Mouse (Mus musculus) CH12.LX (cell line): ENCODE data around the gene Rpusd3. TPM values are rescaled to one million over a fixed set of nuclear protein-coding genes. Genes with fewer than 3 reads are reported as not detected.

ENCODE experiments used
- DNase-seq: peaks from one replicate; pipeline ENCODE4 v3.0.0-alpha.2; 2013; ENCODE audit errors: extremely low read depth
- H3K27ac ChIP-seq: 2 replicates; pipeline ENCODE4 v1.5.1; 2012; ENCODE audit warnings: low read depth, mild to moderate bottlenecking, control low read depth, moderate library complexity; ENCODE audit not compliant: insufficient read depth
- H3K27me3 ChIP-seq: replicated peaks from 2 replicates; pipeline ENCODE3; 2012; ENCODE audit warnings: inconsistent platforms
- H3K36me3 ChIP-seq, 2 experiments: replicated peaks in 1 of 2; 2 replicates each; pipeline versions ENCODE3 to v1.6.1; 2012; ENCODE audit warnings: inconsistent platforms in 1 of 2, low read length in 1 of 2, mild to moderate bottlenecking in 1 of 2, mixed read lengths in 1 of 2, moderate library complexity in 1 of 2; ENCODE audit not compliant: control insufficient read depth in 1 of 2, insufficient read depth in 1 of 2
- H3K4me1 ChIP-seq, 2 experiments: 2 replicates each; pipeline ENCODE4 v1.6.1; 2012; ENCODE audit warnings: inconsistent platforms in 1 of 2, moderate library complexity in 1 of 2; ENCODE audit not compliant: insufficient read depth in 2 of 2, control insufficient read depth in 1 of 2
- H3K4me2 ChIP-seq: 2 replicates; pipeline ENCODE4 v1.6.1; 2012; ENCODE audit warnings: low read depth, mild to moderate bottlenecking, control low read depth; ENCODE audit not compliant: poor library complexity, insufficient read depth, severe bottlenecking
- H3K4me3 ChIP-seq, 3 experiments: fragments of 150-350 bp in 1 of 3; sonication (generic) in 1 of 3; replicated peaks in 1 of 3; 2 replicates each; pipeline versions ENCODE3 to v1.5.1; 2011 to 2012; ENCODE audit warnings: low read depth in 2 of 3, low read length in 2 of 3, mild to moderate bottlenecking in 2 of 3, moderate library complexity in 2 of 3, control low read depth in 1 of 3, improper control_type of control experiment in 1 of 3, inconsistent platforms in 1 of 3, mixed read lengths in 1 of 3; ENCODE audit not compliant: poor library complexity in 1 of 3
- H3K79me2 ChIP-seq: replicated peaks from 2 replicates; pipeline ENCODE4 v1.6.1; 2012; ENCODE audit warnings: mild to moderate bottlenecking, moderate library complexity; ENCODE audit not compliant: control insufficient read depth, poor library complexity, insufficient read depth, severe bottlenecking; ENCODE audit errors: extremely low read depth
- H3K9ac ChIP-seq: 2 replicates; pipeline ENCODE4 v1.6.1; 2012; ENCODE audit warnings: low read depth, mild to moderate bottlenecking, control low read depth, moderate library complexity; ENCODE audit not compliant: insufficient read depth
- H3K9me3 ChIP-seq: replicated peaks from 2 replicates; pipeline ENCODE3; 2012; ENCODE audit warnings: low read length, inconsistent platforms, mixed read lengths
- CHD2 ChIP-seq: IDR thresholded peaks from 2 replicates; pipeline ENCODE4 v1.6.1; 2011; ENCODE audit warnings: low read length, improper control_type of control experiment
- CTCF ChIP-seq, 2 experiments: IDR thresholded peaks in 1 of 2; conservative IDR thresholded peaks in 1 of 2; 2 replicates each; pipeline ENCODE4 v1.5.1; 2011 to 2012; ENCODE audit warnings: low read depth in 2 of 2, low read length in 2 of 2, improper control_type of control experiment in 1 of 2, inconsistent platforms in 1 of 2, mild to moderate bottlenecking in 1 of 2, moderate library complexity in 1 of 2
- E2F4 ChIP-seq: IDR thresholded peaks from 2 replicates; pipeline ENCODE4 v1.6.1; 2011; ENCODE audit warnings: low read depth, low read length, improper control_type of control experiment; ENCODE audit not compliant: insufficient replicate concordance
- EP300 ChIP-seq: IDR thresholded peaks from 2 replicates; pipeline ENCODE4 v1.6.1; 2011; ENCODE audit warnings: low read length, improper control_type of control experiment
- ETS1 ChIP-seq: conservative IDR thresholded peaks from 2 replicates; pipeline ENCODE4 v1.6.1; 2012; ENCODE audit warnings: low read depth, mild to moderate bottlenecking, inconsistent platforms, low read length, improper control_type of control experiment, moderate library complexity
- GABPA ChIP-seq: IDR thresholded peaks from 2 replicates; pipeline ENCODE4 v1.6.1; 2012; ENCODE audit warnings: low read depth, low read length, improper control_type of control experiment, inconsistent platforms; ENCODE audit not compliant: insufficient replicate concordance
- HCFC1 ChIP-seq: IDR thresholded peaks from 2 replicates; pipeline ENCODE4 v1.6.1; 2012; ENCODE audit warnings: low read depth, mild to moderate bottlenecking, inconsistent platforms, low read length, improper control_type of control experiment
- MAX ChIP-seq: IDR thresholded peaks from 2 replicates; pipeline ENCODE4 v1.6.1; 2011; ENCODE audit warnings: low read length, improper control_type of control experiment
- MXI1 ChIP-seq: IDR thresholded peaks from 2 replicates; pipeline ENCODE4 v1.6.1; 2011; ENCODE audit warnings: mild to moderate bottlenecking, low read depth, low read length, improper control_type of control experiment
- MYC ChIP-seq: IDR thresholded peaks from 2 replicates; pipeline ENCODE4 v1.6.1; 2011; ENCODE audit warnings: low read depth, mild to moderate bottlenecking, improper control_type of control experiment, low read length
- NRF1 ChIP-seq: IDR thresholded peaks from 2 replicates; pipeline ENCODE4 v1.6.1; 2014; ENCODE audit warnings: low read depth, mild to moderate bottlenecking, inconsistent platforms, low read length, improper control_type of control experiment, moderate library complexity
- PAX5 ChIP-seq: IDR thresholded peaks from 2 replicates; pipeline ENCODE4 v1.6.1; 2012; ENCODE audit warnings: low read length, inconsistent platforms, mixed read lengths
- POLR2AphosphoS2 ChIP-seq: IDR thresholded peaks from 2 replicates; pipeline ENCODE4 v1.6.1; 2011; ENCODE audit warnings: low read depth, low read length, improper control_type of control experiment
- RCOR1 ChIP-seq: conservative IDR thresholded peaks from 2 replicates; pipeline ENCODE4 v1.6.1; 2012; ENCODE audit warnings: low read depth, mild to moderate bottlenecking, inconsistent platforms, low read length, improper control_type of control experiment
- SIN3A ChIP-seq: IDR thresholded peaks from 2 replicates; pipeline ENCODE4 v1.6.1; 2012; ENCODE audit warnings: low read length, improper control_type of control experiment, inconsistent platforms
- TBP ChIP-seq: conservative IDR thresholded peaks from 2 replicates; pipeline ENCODE4 v1.6.1; 2011; ENCODE audit warnings: low read depth, low read length, improper control_type of control experiment
- TCF12 ChIP-seq: IDR thresholded peaks from 2 replicates; pipeline ENCODE4 v1.6.1; 2014; ENCODE audit warnings: low read depth, mild to moderate bottlenecking, inconsistent platforms, low read length, improper control_type of control experiment
- USF1 ChIP-seq: IDR thresholded peaks from 2 replicates; pipeline ENCODE4 v1.6.1; 2014; ENCODE audit warnings: low read depth, mild to moderate bottlenecking, inconsistent platforms, low read length, improper control_type of control experiment
- USF2 ChIP-seq: conservative IDR thresholded peaks from 2 replicates; pipeline ENCODE4 v1.6.1; 2011; ENCODE audit warnings: low read depth, low read length, improper control_type of control experiment
- ZC3H11A ChIP-seq: IDR thresholded peaks from 2 replicates; pipeline ENCODE4 v1.6.1; 2012; ENCODE audit warnings: low read depth, mild to moderate bottlenecking, inconsistent platforms, low read length, improper control_type of control experiment
- dilution Hi-C: fragments of 300-500 bp; cut with MboI; formaldehyde crosslinking; loops from 2 replicates; pipeline ENCODE4 v1.14.3; 2020; ENCODE audit warnings: low sequenced_read_pairs; ENCODE audit not compliant: extremely low pct_unique_long_range_greater_than_20kb, extremely low pct_ligation_motif_present
- in situ Hi-C: fragments of 300-500 bp; cut with MboI; formaldehyde crosslinking; loops from 3 replicates; pipeline ENCODE4 v1.14.3; 2019; ENCODE audit warnings: low sequenced_read_pairs, low pct_ligation_motif_present, low pct_unique_long_range_greater_than_20kb, mixed read lengths
- polyA plus RNA-seq: library from polyadenylated mRNA; unstranded; fragments of >175 nt; gene quantifications from 2 replicates; pipeline ENCODE4 v1.2.1, GENCODE M21; 2012; ENCODE audit warnings: low read depth; ENCODE audit not compliant: insufficient read length
- total RNA-seq, 2 experiments: library from RNA; depleted of rRNA; stranded (reverse); fragments of 300-350 nt in 1 of 2; fragments of >200 nt in 1 of 2; gene quantifications; 2 replicates each; pipeline ENCODE4 v1.2.3; 2012 to 2014

Gene Rpusd3
- total and polyA plus RNA-seq, 3 experiments: 22.1 to 26.5 (median 26.3) TPM

DNA sequence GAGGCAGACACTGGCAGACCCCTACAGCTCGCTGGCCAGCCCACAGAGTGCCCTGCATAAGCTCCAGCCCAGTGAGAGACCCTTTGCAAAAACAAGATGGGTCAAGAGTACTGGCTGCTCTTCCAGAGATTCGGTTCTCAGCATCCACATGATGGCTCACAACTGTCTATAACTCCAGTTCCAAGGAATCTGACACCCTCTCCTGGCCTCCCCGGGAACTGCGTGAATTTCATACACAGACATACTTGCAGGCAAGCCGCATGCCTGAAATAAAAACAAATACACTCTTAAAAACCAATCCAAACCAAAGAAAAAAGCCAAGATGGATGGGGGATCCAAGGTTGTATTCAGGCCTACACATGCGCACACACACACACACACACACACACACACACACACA is 23.6 kb downstream of the Rpusd3 start:
- H3K9ac ChIP-seq: no peak overlapping the region
- no peak for DNase-seq
- in situ Hi-C loops: no loop called here
- no peak overlapping the region for H3K4me2 ChIP-seq
- peaks cover 8% of the 10 kb centered on the region for H3K9me3 ChIP-seq
- no peaks in the 10 kb centered on the region for H3K79me2 ChIP-seq
- peaks cover 69 to 96% of the 10 kb centered on the region in 2 experiments for H3K36me3 ChIP-seq
- H3K27ac ChIP-seq: no peak overlapping the region
- no peaks in the 10 kb centered on the region for H3K27me3 ChIP-seq
- dilution Hi-C loops: no loop called here
- no peak for TF ChIP-seq TCF12
- no peak for TF ChIP-seq MXI1
- peak in 1 of 2 experiments; percentile 28; a peak in 2 of 4 replicates for TF ChIP-seq CTCF (conservative IDR thresholded peaks at IDR 0.05 in 1 of 2, IDR thresholded peaks at IDR 0.05 in 1 of 2; ENCODE audit: low read depth in 2 of 2, low read length in 2 of 2)
- no peak for TF ChIP-seq ZC3H11A
- TF ChIP-seq, all 38 proteins: peak for 1
- Histone ChIP-seq H3K4me3 (no peak overlapping the region), H3K4me1 (no peaks in the 10 kb centered on the region)

DNA sequence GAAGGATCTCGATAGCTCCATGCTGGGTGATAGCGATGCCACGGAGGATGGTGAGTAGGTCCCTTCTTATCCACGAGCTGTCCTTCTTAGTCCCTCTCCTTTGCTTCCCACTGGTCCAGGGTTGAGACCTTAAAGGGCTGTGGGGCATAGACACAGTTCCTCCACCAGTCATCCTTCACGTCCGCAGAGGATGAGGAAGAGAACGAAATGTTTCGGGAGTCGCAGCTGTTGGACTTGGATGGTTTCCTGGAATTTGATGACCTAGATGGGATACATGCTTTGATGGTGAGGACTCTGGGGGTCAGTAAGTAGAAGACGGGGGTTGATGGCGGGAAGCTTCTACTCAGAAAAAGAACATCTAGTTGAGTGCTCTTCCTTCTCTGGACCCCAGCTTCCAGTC is 24.3 kb downstream of the Rpusd3 start:
- DNase-seq: no peak
- Histone ChIP-seq H3K27me3 (no peaks in the 10 kb centered on the region), H3K4me3 (no peak overlapping the region), H3K4me2 (no peak overlapping the region), H3K4me1 (no peaks in the 10 kb centered on the region), H3K9me3 (peaks cover 8% of the 10 kb centered on the region), H3K36me3 (peaks cover 69 to 96% of the 10 kb centered on the region in 2 experiments), H3K79me2 (no peaks in the 10 kb centered on the region), H3K27ac (no peak overlapping the region)
- in situ Hi-C loops: no loop called here
- TF ChIP-seq EP300: no peak
- no peak for TF ChIP-seq GABPA
- no peak for TF ChIP-seq SIN3A
- no peak for TF ChIP-seq MAX
- TF ChIP-seq, all 38 proteins: peak for 0
- dilution Hi-C loops: no loop called here
- no peak overlapping the region for H3K9ac ChIP-seq

DNA sequence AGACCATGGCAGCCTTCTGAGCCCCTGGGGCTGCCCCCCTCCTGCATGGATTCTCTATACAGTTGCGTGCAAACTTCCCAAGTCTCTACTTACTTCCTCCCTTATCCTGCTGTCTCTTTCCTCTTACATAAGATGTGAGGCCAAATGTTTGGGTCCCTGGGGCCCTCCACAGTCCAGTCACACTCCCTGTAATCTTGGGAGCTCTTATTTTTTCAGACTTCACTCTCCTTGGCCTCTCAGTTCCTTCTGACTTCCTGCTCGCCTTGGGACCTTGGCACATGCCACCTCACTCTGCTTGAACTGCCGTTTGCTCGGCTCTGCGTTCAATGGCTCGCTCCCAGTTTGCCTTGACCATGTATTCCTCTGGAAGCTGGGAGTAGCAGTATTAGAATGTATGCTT is 25.2 kb downstream of the Rpusd3 start:
- H3K9me3 ChIP-seq: peaks cover 8% of the 10 kb centered on the region
- H3K27ac ChIP-seq: no peak overlapping the region
- DNase-seq: no peak
- H3K36me3 ChIP-seq: peaks cover 70 to 96% of the 10 kb centered on the region in 2 experiments
- no peak overlapping the region for H3K4me3 ChIP-seq
- in situ Hi-C loops (no loop called here), dilution Hi-C loops (no loop called here)
- no peaks in the 10 kb centered on the region for H3K27me3 ChIP-seq
- TF ChIP-seq TCF12 (no peak), TBP (no peak), ZC3H11A (no peak), GABPA (no peak), ETS1 (no peak), PAX5 (no peak), USF1 (no peak), HCFC1 (no peak), POLR2AphosphoS2 (no peak), E2F4 (no peak), RCOR1 (no peak), USF2 (no peak), CHD2 (no peak), NRF1 (no peak), MYC (no peak)
- no peaks in the 10 kb centered on the region for H3K79me2 ChIP-seq
- H3K9ac ChIP-seq: no peak overlapping the region
- no peak overlapping the region for H3K4me2 ChIP-seq
- H3K4me1 ChIP-seq: no peaks in the 10 kb centered on the region
